Comparison of ENCODE assay signal across 8 mouse cellular contexts in genomic region chr6:118138731-118139709, GRCm38 (mm10). TPM values are rescaled to one million over a fixed set of nuclear protein-coding genes. Genes with fewer than 3 reads are reported as not detected.
DNase-seq lines count a peak whose midpoint lies in the region; ATAC-seq and TF ChIP-seq lines count a peak whose summit lies in the region.

Csgalnact2 (minus strand) TSS chr6:118139140.

- DNase-seq in c-Kit-positive CD71-positive TER-119-positive erythroid progenitor cells, embryonic 14.5 days (ENCODE audit: low spot score), result peak; percentile 88
- DNase-seq in heart, postnatal 14 days, result peak; percentile 97 to 98
- peak; percentile 92 for DNase-seq in layer of hippocampus, adult 11-12 months (ENCODE audit: low spot score)
- peak; percentile 92 to 93 for DNase-seq in lung, adult 18-20 months
- peak; percentile 93 for DNase-seq in testis, postnatal 14 days (ENCODE audit: low spot score)

- H3K9me3 ChIP-seq in E14TG2a.4 (ENCODE audit: low read length), result no peaks in the 10 kb centered on the region
- no peaks in the 10 kb centered on the region for H3K9me3 ChIP-seq in forebrain, embryonic 13.5 days (replicated peaks)
- H3K9me3 ChIP-seq in neural tube, embryonic 15.5 days (replicated peaks), result no peaks in the 10 kb centered on the region

- peak within 1 kb of the TSS; percentile 63 for H3K4me2 ChIP-seq in forebrain, embryonic 13.5 days
- H3K4me2 ChIP-seq in neural tube, embryonic 15.5 days, result peak within 1 kb of the TSS; percentile 73

- H3K4me1 ChIP-seq in E14TG2a.4 (replicated peaks; ENCODE audit: low read depth, low read length), result peaks cover 24% of the 10 kb centered on the region
- peaks cover 6% of the 10 kb centered on the region for H3K4me1 ChIP-seq in forebrain, embryonic 13.5 days
- H3K4me1 ChIP-seq in neural tube, embryonic 15.5 days, result peaks cover 10% of the 10 kb centered on the region

- H3K4me3 ChIP-seq in E14TG2a.4 (replicated peaks; ENCODE audit: low read length), result peak within 1 kb of the TSS; percentile 90
- peak within 1 kb of the TSS; percentile 69 for H3K4me3 ChIP-seq in forebrain, embryonic 13.5 days
- peak within 1 kb of the TSS; percentile 79 for H3K4me3 ChIP-seq in neural tube, embryonic 15.5 days (replicated peaks)

- peak within 1 kb of the TSS; percentile 83 for H3K9ac ChIP-seq in forebrain, embryonic 13.5 days
- H3K9ac ChIP-seq in neural tube, embryonic 15.5 days (replicated peaks), result peak within 1 kb of the TSS; percentile 83

- peak; percentile 99 for ATAC-seq in forebrain, embryonic 13.5 days
- ATAC-seq in neural tube, embryonic 15.5 days (ENCODE audit: low FRiP score), result peak; percentile 100

- intact Hi-C loops in heart, postnatal 14 days (cut with DNase I), result no loop called here

- TF ChIP-seq CTCF in E14TG2a.4 (conservative IDR thresholded peaks at IDR 0.05; ENCODE audit: low read length), result no peak

- no peaks in the 10 kb centered on the region for H3K27me3 ChIP-seq in E14TG2a.4 (ENCODE audit: insufficient read depth, low read length)
- no peaks in the 10 kb centered on the region for H3K27me3 ChIP-seq in forebrain, embryonic 13.5 days
- no peaks in the 10 kb centered on the region for H3K27me3 ChIP-seq in neural tube, embryonic 15.5 days (replicated peaks)

- peak within 1 kb of the TSS; percentile 54; the same call in 1 of the 2 replicates for H3K27ac ChIP-seq in forebrain, embryonic 13.5 days
- H3K27ac ChIP-seq in neural tube, embryonic 15.5 days (replicated peaks), result peak within 1 kb of the TSS; percentile 90

- WGBS in forebrain, embryonic 13.5 days, result 9% methylated on average over 45 of the region's 66 CpGs
- WGBS in neural tube, embryonic 15.5 days, result 5% methylated on average over 60 of the region's 66 CpGs

- no peaks in the 10 kb centered on the region for H3K36me3 ChIP-seq in E14TG2a.4 (ENCODE audit: insufficient read depth, low read length)
- H3K36me3 ChIP-seq in forebrain, embryonic 13.5 days (ENCODE audit: poor library complexity, severe bottlenecking), result no peaks in the 10 kb centered on the region
- H3K36me3 ChIP-seq in neural tube, embryonic 15.5 days, result no peaks in the 10 kb centered on the region

RNA-seq across cellular contexts. Expression of gene Csgalnact2, which starts in this region (rescaled TPM):
- polyA plus RNA-seq in forebrain, embryonic 13.5 days (2015; fragmentation: Nextera tagmentation; extraction: Ambion mirVana), result 7.5 and 8.3 TPM in 2 replicates
- total RNA-seq in heart, postnatal 14 days (2021), result 10 to 100 TPM; 14.5 to 15.7 TPM
- 9.9 and 10.7 TPM in 2 replicates for polyA plus RNA-seq in neural tube, embryonic 15.5 days (2015; fragmentation: Nextera tagmentation; extraction: Ambion mirVana)

Comparison
In these comparisons a context has a peak if more than half of its experiments do, and no peak if none do; other contexts are left out.
1. Peak in every context shown above with its lines: DNase-seq, ATAC-seq, H3K4me3 ChIP-seq and H3K27ac ChIP-seq.